Mouse (Mus musculus): ENCODE data around the gene Mgat3. TPM values are rescaled to one million over a fixed set of nuclear protein-coding genes. Genes with fewer than 3 reads are reported as not detected.

Gene Mgat3
- total RNA-seq, 2 experiments from 2014 or later: 109 to 115 TPM

- no peak overlapping the region for H3K27ac ChIP-seq
- no peak for TF ChIP-seq CTCF (conservative IDR thresholded peaks at IDR 0.05)
- H3K4me3 ChIP-seq: no peak overlapping the region
- no peak for DNase-seq (ENCODE audit: low spot score in 2 of 2)
Observed at GRCm38 (mm10) chr15:80171286-80171685, 2.2 kb upstream of the Mgat3 start.

DNA sequence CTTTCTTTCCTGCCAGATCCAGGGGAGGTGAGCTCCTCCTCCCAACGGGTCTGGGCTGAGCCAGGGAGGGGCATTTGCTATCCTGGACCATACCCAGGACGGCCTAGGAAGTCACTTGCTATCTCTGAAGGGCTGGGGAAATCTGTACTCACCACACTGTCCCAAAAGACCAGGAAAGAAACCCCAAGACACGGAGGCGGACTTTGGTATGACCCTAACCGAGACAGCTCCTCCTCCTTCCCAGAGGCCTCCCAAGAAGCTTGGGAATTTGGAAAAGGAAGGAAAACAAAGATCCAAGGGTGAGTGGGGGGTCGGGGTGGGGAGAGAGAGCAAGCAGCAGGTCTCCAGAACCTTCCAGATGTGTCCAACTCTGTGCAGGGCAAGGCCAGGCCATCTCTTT lies 1.7 kb upstream of the Mgat3 start:
- DNase-seq (ENCODE audit: low spot score in 2 of 2): no peak
- no peak overlapping the region for H3K4me3 ChIP-seq
- no peak overlapping the region for H3K27ac ChIP-seq
- TF ChIP-seq CTCF (conservative IDR thresholded peaks at IDR 0.05): no peak

DNA sequence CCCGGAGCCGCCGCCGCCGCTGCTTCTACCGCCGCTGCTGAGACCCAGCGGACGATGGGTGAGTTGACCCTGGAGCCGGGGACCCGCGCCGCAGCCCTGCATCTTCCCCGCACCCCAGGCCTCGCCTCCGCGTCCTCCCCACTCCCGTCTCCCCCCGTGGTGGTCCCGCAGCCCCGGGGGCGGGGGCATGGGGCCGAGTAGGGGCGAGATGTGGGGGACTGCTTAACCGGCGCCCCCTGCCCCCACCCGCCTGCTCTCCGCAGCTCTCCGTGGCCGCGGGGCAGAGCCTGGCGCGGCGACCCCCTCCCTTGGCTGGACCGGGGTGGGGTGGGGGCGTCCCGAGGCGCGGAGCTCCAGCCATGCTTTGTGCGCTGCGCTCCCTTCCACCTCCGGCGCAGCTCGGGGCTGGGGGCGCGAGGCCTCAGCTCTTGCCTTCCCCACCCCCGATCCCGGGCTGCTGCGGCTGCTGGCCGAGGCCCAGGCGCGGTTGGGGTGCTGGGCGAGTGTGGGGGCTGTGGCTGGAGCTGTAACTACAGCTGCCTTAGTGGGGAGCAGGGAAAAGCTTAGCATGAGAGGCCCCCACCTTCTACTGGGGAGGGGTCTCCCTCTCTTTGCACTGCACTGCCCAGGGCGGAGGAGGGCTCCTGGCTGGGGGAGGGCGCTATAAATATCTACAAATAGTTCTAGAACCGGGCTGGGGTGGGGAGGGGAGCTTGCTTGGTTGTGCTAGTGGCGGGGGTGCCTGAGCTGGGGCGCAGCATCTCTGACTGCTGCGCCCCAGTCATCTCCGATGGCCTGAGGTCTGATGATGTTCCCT lies 468 bp downstream of the Mgat3 start:
- peak; percentile 56 to 64 for DNase-seq (ENCODE audit: low spot score in 2 of 2)
- no peak for TF ChIP-seq CTCF (conservative IDR thresholded peaks at IDR 0.05)
- peak overlapping the region; percentile 90 for H3K4me3 ChIP-seq
- H3K27ac ChIP-seq: peak overlapping the region; percentile 100

DNA sequence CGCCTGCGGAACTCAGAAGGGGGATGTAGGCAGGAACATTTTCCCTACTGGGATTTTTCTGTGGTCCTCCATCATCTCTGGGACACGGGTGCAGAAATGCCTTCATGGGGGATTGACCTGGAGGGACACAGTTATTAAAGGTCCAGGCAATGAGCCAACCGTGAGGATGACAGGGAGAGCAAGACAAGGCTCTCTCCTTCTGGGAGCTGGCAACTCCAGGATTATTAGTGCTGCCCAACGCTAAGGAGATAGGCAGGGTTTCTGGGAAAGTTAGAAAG lies 1.0 kb downstream of the Mgat3 start:
- DNase-seq (ENCODE audit: low spot score in 2 of 2): no peak
- Histone ChIP-seq H3K27ac (peak overlapping the region; percentile 100), H3K4me3 (peak overlapping the region; percentile 90)
- no peak for TF ChIP-seq CTCF (conservative IDR thresholded peaks at IDR 0.05)

DNA sequence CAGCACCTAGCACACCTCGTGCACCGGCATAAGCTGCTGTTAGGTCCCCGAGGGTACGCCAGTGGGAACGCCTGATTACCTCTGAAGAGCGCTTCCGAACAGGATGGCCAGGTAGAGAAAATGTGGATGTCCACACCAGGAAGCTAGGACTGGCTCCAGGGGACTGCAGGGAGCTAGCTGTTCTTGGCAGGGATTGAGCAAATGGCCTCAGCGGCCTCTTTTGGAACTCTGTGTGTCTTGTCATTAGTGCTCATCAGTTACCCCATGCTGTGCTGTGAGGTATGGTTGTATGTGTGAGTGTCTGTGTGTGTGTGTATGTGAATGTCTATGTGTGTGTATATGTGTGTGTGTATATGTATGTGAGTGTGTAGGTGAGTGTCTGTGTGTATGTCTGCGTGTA lies 1.8 kb downstream of the Mgat3 start:
- peak overlapping the region; percentile 100 for H3K27ac ChIP-seq
- TF ChIP-seq CTCF (conservative IDR thresholded peaks at IDR 0.05): no peak
- peak overlapping the region; percentile 90 for H3K4me3 ChIP-seq
- no peak for DNase-seq (ENCODE audit: low spot score in 2 of 2)

GRCm38 (mm10) chr15:80175756-80176155 lies 2.2 kb downstream of the Mgat3 start:
- DNase-seq (ENCODE audit: low spot score in 2 of 2): no peak
- Histone ChIP-seq H3K4me3 (peak overlapping the region; percentile 90), H3K27ac (peak overlapping the region; percentile 100; the same call in 1 of the 2 replicates)
- no peak for TF ChIP-seq CTCF (conservative IDR thresholded peaks at IDR 0.05)

DNA sequence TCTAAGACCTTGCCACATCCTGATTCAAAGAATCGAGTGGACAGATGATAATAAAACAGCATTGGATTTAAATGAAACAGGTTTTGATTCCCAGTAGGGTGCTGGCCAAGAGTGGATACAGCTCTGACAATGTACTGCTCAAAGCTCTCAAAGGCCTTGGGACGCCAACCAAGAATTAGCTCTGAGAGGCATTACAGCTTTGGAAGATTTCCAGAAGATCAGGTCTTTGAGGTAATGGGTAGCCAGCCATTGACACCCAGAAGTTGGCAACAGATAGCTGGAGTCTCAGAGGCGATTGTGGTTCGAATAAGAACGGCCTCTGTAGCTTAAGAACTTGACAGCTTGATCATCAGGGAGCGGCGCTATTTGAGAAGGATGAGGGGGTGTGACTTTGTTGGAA lies 8.0 kb downstream of the Mgat3 start:
- TF ChIP-seq CTCF (conservative IDR thresholded peaks at IDR 0.05): no peak
- DNase-seq (ENCODE audit: low spot score in 2 of 2): no peak
- no peak overlapping the region for H3K4me3 ChIP-seq
- H3K27ac ChIP-seq: no peak overlapping the region

- no peak overlapping the region for H3K4me3 ChIP-seq
- H3K27ac ChIP-seq: no peak overlapping the region
- no peak for TF ChIP-seq CTCF (conservative IDR thresholded peaks at IDR 0.05)
- no peak for DNase-seq (ENCODE audit: low spot score in 2 of 2)
Observed at GRCm38 (mm10) chr15:80182072-80182700, 8.7 kb downstream of the Mgat3 start.

- no peak for DNase-seq (ENCODE audit: low spot score in 2 of 2)
- TF ChIP-seq CTCF (conservative IDR thresholded peaks at IDR 0.05): no peak
- Histone ChIP-seq H3K4me3 (no peak overlapping the region), H3K27ac (peak overlapping the region; percentile 78)
Observed at GRCm38 (mm10) chr15:80188927-80189326, 15.4 kb downstream of the Mgat3 start.

GRCm38 (mm10) chr15:80190075-80190474 lies 16.6 kb downstream of the Mgat3 start:
- H3K27ac ChIP-seq: peak overlapping the region; percentile 78
- DNase-seq (ENCODE audit: low spot score in 2 of 2): no peak

DNA sequence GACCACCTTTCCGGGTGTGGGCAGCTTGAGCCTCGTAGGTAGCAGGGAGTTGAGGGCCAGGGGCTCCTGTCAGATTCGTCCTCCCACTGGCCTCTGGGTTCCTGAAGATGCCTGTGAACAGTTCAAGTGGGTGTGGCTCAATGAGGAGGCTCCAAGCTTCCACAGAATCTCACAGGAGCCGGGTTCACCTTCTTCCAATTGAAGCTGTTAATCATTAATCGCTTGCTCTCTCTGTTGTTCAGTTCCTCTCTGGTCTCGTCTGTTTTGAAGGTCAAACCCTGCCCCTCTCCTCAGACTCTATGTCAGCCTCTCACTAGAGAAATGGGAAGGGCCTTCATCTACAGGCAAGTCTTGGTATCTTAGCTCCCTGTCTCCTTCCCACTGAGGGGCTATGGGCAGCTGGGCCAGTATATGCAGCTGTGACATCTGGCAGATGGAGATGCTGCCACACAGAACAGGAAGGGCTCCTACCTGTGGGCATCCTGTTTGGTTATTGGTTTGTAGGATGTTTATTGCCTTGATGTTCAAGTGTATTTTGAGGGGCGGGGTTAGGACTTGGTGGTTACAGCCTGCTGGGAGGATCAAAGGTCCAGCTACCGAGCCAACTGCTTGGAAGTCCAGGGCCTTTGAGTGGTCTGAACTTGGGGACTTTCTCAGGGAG lies 18.2 kb downstream of the Mgat3 start:
- Histone ChIP-seq H3K27ac (no peak overlapping the region; the same call in 1 of the 2 replicates), H3K4me3 (no peak overlapping the region)
- no peak for TF ChIP-seq CTCF (conservative IDR thresholded peaks at IDR 0.05)
- no peak for DNase-seq (ENCODE audit: low spot score in 2 of 2)

More at GRCm38 (mm10) chr15:80190075-80190474, 16.6 kb downstream of the Mgat3 start:
- no peak for TF ChIP-seq CTCF (conservative IDR thresholded peaks at IDR 0.05)
- H3K4me3 ChIP-seq: no peak overlapping the region

- TF ChIP-seq CTCF (conservative IDR thresholded peaks at IDR 0.05): no peak
- Histone ChIP-seq H3K4me3 (no peak overlapping the region), H3K27ac (no peak overlapping the region)
- no peak for DNase-seq (ENCODE audit: low spot score in 2 of 2)
Observed at GRCm38 (mm10) chr15:80192246-80192585, 18.7 kb downstream of the Mgat3 start.

- no peak for DNase-seq (ENCODE audit: low spot score in 2 of 2)
- no peak overlapping the region for H3K4me3 ChIP-seq
- no peak overlapping the region for H3K27ac ChIP-seq
- TF ChIP-seq CTCF (conservative IDR thresholded peaks at IDR 0.05): no peak
Observed at GRCm38 (mm10) chr15:80192847-80193246, 19.3 kb downstream of the Mgat3 start.
